Mouse (Mus musculus) MEL (cell line): Measurements from ENCODE around the gene Derl3. TPM values are rescaled to one million over a fixed set of nuclear protein-coding genes. Genes with fewer than 3 reads are reported as not detected.

Experiments
- DNase-seq: peaks from one replicate; pipeline ENCODE4 v3.0.0; 2011; ENCODE audit warnings: low read depth, low spot score
- H3K27ac ChIP-seq: 2 replicates; pipeline ENCODE4 v1.5.1; 2012; ENCODE audit warnings: low read depth, mild to moderate bottlenecking, control low read depth, low read length, moderate library complexity; ENCODE audit not compliant: control insufficient read depth
- H3K27me3 ChIP-seq, 2 experiments: fragments of 150-350 bp in 1 of 2; sonication (generic) in 1 of 2; 2 replicates each; pipeline ENCODE4 v1.6.1; 2012; ENCODE audit warnings: low read length in 2 of 2, mild to moderate bottlenecking in 2 of 2, improper control_type of control experiment in 1 of 2, moderate library complexity in 1 of 2; ENCODE audit not compliant: insufficient read depth in 2 of 2, control insufficient read depth in 1 of 2
- H3K36me3 ChIP-seq, 2 experiments: 2 replicates each; pipeline ENCODE4 v1.6.1; 2012 to 2014; ENCODE audit warnings: low read length in 2 of 2, improper control_type of control experiment in 1 of 2, inconsistent platforms in 1 of 2, mild to moderate bottlenecking in 1 of 2; ENCODE audit not compliant: insufficient read depth in 2 of 2, control insufficient read depth in 1 of 2
- H3K4me1 ChIP-seq, 2 experiments: fragments of 150-350 bp in 1 of 2; sonication (generic) in 1 of 2; 2 replicates each; pipeline ENCODE4 v1.6.1; 2012; ENCODE audit warnings: low read length in 2 of 2, improper control_type of control experiment in 1 of 2, mild to moderate bottlenecking in 1 of 2; ENCODE audit not compliant: insufficient read depth in 2 of 2, control insufficient read depth in 1 of 2
- H3K4me3 ChIP-seq, 2 experiments: fragments of 150-350 bp in 1 of 2; sonication (generic) in 1 of 2; 2 replicates each; pipeline ENCODE4 v1.5.1; 2012; ENCODE audit warnings: low read depth in 2 of 2, low read length in 2 of 2, mild to moderate bottlenecking in 2 of 2, moderate library complexity in 2 of 2, control low read depth in 1 of 2, improper control_type of control experiment in 1 of 2; ENCODE audit not compliant: control insufficient read depth in 1 of 2, insufficient read depth in 1 of 2
- H3K79me2 ChIP-seq: 2 replicates; pipeline ENCODE4 v1.6.1; 2012; ENCODE audit warnings: mild to moderate bottlenecking, low read length, moderate library complexity; ENCODE audit not compliant: control insufficient read depth, poor library complexity, insufficient read depth
- H3K9ac ChIP-seq: 2 replicates; pipeline ENCODE4 v1.6.1; 2012; ENCODE audit warnings: low read depth, mild to moderate bottlenecking, control low read depth, low read length, moderate library complexity; ENCODE audit not compliant: control insufficient read depth, poor library complexity, severe bottlenecking
- H3K9me3 ChIP-seq: fragments of 150-350 bp; sonication (generic); replicated peaks from 2 replicates; pipeline ENCODE4 v1.6.1; 2012; ENCODE audit warnings: mild to moderate bottlenecking, low read length, improper control_type of control experiment, moderate library complexity; ENCODE audit not compliant: insufficient read depth
- BHLHE40 ChIP-seq: IDR thresholded peaks from 2 replicates; pipeline ENCODE4 v1.6.1; 2012; ENCODE audit warnings: low read depth, mild to moderate bottlenecking, inconsistent platforms, low read length, improper control_type of control experiment, borderline replicate concordance
- CTCF ChIP-seq, 3 experiments: IDR thresholded peaks in 2 of 3; conservative IDR thresholded peaks in 1 of 3; 2 replicates each; pipeline ENCODE4 v1.5.1; 2011 to 2012; ENCODE audit warnings: low read length in 3 of 3, low read depth in 2 of 3, mild to moderate bottlenecking in 2 of 3, improper control_type of control experiment in 1 of 3, inconsistent platforms in 1 of 3, mixed read lengths in 1 of 3, moderate library complexity in 1 of 3; ENCODE audit not compliant: control insufficient read depth in 1 of 3, insufficient read depth in 1 of 3, poor library complexity in 1 of 3, severe bottlenecking in 1 of 3
- E2F4 ChIP-seq: IDR thresholded peaks from 2 replicates; pipeline ENCODE4 v1.6.1; 2011; ENCODE audit warnings: low read depth, low read length, improper control_type of control experiment, borderline replicate concordance
- GABPA ChIP-seq: IDR thresholded peaks from 2 replicates; pipeline ENCODE4 v1.6.1; 2012; ENCODE audit warnings: low read depth, mild to moderate bottlenecking, inconsistent platforms, low read length, improper control_type of control experiment, moderate library complexity
- GATA1 ChIP-seq: IDR thresholded peaks from 2 replicates; pipeline ENCODE4 v1.6.1; 2011; ENCODE audit warnings: low read depth, low read length, improper control_type of control experiment
- JUND ChIP-seq: IDR thresholded peaks from 2 replicates; pipeline ENCODE4 v1.6.1; 2011; ENCODE audit warnings: low read depth, mild to moderate bottlenecking, improper control_type of control experiment, low read length
- MAZ ChIP-seq: IDR thresholded peaks from 2 replicates; pipeline ENCODE4 v1.6.1; 2012; ENCODE audit warnings: low read depth, mild to moderate bottlenecking, inconsistent platforms, low read length, improper control_type of control experiment
- POLR2AphosphoS5 ChIP-seq: IDR thresholded peaks from 2 replicates; pipeline ENCODE4 v1.6.1; 2012; ENCODE audit warnings: low read depth, borderline replicate concordance, mild to moderate bottlenecking, inconsistent platforms, low read length, moderate library complexity, mixed read lengths
- RAD21 ChIP-seq: IDR thresholded peaks from 2 replicates; pipeline ENCODE4 v1.6.1; 2011; ENCODE audit warnings: mild to moderate bottlenecking, low read depth, low read length, improper control_type of control experiment
- SMC3 ChIP-seq: IDR thresholded peaks from 2 replicates; pipeline ENCODE4 v1.6.1; 2011; ENCODE audit warnings: low read depth, low read length, improper control_type of control experiment
- TBP ChIP-seq: IDR thresholded peaks from 2 replicates; pipeline ENCODE4 v1.8.0; 2011; ENCODE audit warnings: low read depth, low read length, improper control_type of control experiment
- UBTF ChIP-seq: IDR thresholded peaks from 2 replicates; pipeline ENCODE4 v1.6.1; 2012; ENCODE audit warnings: low read depth, mild to moderate bottlenecking, inconsistent platforms, low read length, improper control_type of control experiment, moderate library complexity, borderline replicate concordance; ENCODE audit not compliant: insufficient read depth
- USF2 ChIP-seq, 2 experiments: IDR thresholded peaks; 2 replicates each; pipeline ENCODE4 v1.6.1; 2011 to 2012; ENCODE audit warnings: improper control_type of control experiment in 2 of 2, low read length in 2 of 2, borderline replicate concordance in 1 of 2, inconsistent platforms in 1 of 2, low read depth in 1 of 2, mild to moderate bottlenecking in 1 of 2; ENCODE audit not compliant: insufficient read depth in 1 of 2
- ZKSCAN1 ChIP-seq: IDR thresholded peaks from 2 replicates; pipeline ENCODE4 v1.6.1; 2012; ENCODE audit warnings: low read depth, mild to moderate bottlenecking, inconsistent platforms, low read length, improper control_type of control experiment, moderate library complexity
- ZMIZ1 ChIP-seq: IDR thresholded peaks from 2 replicates; pipeline ENCODE4 v1.6.1; 2012; ENCODE audit warnings: low read depth, mild to moderate bottlenecking, inconsistent platforms, low read length, improper control_type of control experiment, moderate library complexity
- polyA plus RNA-seq, 2 experiments: library from polyadenylated mRNA; stranded (reverse) in 1 of 2; unstranded in 1 of 2; fragments of >175 nt in 1 of 2; fragments of >200 nt in 1 of 2; gene quantifications; 2 replicates each; pipeline versions ENCODE4 v1.2.1 to v1.2.4; 2012; ENCODE audit warnings: low replicate concordance in 2 of 2, low read depth in 1 of 2; ENCODE audit not compliant: insufficient read length in 2 of 2, insufficient read depth in 1 of 2, missing spikeins in 1 of 2
- total RNA-seq: library from RNA; depleted of rRNA; stranded (reverse); fragments of 300-350 nt; gene quantifications from 2 replicates; pipeline ENCODE4 v1.2.3, GENCODE M21; 2012

Gene Derl3
- total and polyA plus RNA-seq, 3 experiments, result 0.69 to 1.5 TPM; not detected in 1

- Histone ChIP-seq H3K79me2 (no peaks in the 10 kb centered on the region), H3K27ac (no peak overlapping the region), H3K9me3 (no peaks in the 10 kb centered on the region), H3K9ac (no peak overlapping the region), H3K36me3 (peaks cover 0 to 9% of the 10 kb centered on the region in 2 experiments; a peak in 2 of 4 replicates), H3K27me3 (no peaks in the 10 kb centered on the region)
- TF ChIP-seq RAD21, result peak; percentile 30
- TF ChIP-seq GATA1, result peak; percentile 55; the same call in 1 of the 2 replicates
- no peak for TF ChIP-seq JUND
- TF ChIP-seq E2F4, result no peak
- TF ChIP-seq UBTF, result no peak
- TF ChIP-seq ZMIZ1, result no peak
- TF ChIP-seq USF2 (IDR thresholded peaks at IDR 0.05; ENCODE audit: borderline replicate concordance in 1 of 2, insufficient read depth in 1 of 2, low read depth in 1 of 2, low read length in 2 of 2), result no peak
- no peak for TF ChIP-seq POLR2AphosphoS5
- no peak for TF ChIP-seq ZKSCAN1
- no peak for TF ChIP-seq BHLHE40
- peak; percentile 60 for TF ChIP-seq SMC3
- TF ChIP-seq CTCF (IDR thresholded peaks at IDR 0.05 in 2 of 3, conservative IDR thresholded peaks at IDR 0.05 in 1 of 3; ENCODE audit: control insufficient read depth in 1 of 3, insufficient read depth in 1 of 3, low read depth in 2 of 3, low read length in 3 of 3, poor library complexity in 1 of 3, severe bottlenecking in 1 of 3), result peak; percentile 65 to 77 (median 66)
- TF ChIP-seq TBP, result no peak
- TF ChIP-seq, all 39 proteins: peak for 4
- peak; percentile 43 for DNase-seq
- H3K4me1 ChIP-seq, result no peaks in the 10 kb centered on the region
- H3K4me3 ChIP-seq, result no peak overlapping the region
These were observed 4.2 kb downstream of the Derl3 start for GRCm38 (mm10) chr10:75897373-75897772.

DNA sequence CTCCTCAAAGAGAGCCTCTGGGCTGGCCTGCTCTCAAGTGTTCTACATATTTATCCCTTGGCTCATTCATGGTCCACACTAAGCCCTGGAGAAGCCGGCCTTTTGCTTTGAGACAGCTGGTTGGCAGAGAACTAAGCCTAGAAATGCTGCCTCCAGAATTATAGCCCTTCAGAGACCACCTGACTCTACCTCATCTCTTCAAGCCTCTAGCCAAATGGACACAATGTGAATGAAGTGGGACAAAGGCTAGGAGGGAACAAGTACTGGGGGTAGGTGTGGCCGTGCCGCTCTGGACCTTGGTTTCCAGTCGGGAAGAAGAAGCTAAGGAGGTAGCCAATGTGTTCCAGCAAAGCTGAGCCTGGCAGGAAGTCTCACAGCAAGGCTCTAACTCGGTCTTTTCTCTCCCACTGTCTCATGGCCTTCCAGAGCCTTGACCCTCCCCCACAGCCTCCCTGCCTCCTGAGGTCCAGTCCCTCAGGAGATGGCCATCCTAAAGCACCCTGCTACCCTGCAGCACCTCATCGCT lies 4.9 kb downstream of the Derl3 start:
- H3K9me3 ChIP-seq, result no peaks in the 10 kb centered on the region
- peaks cover 0 to 12% of the 10 kb centered on the region in 2 experiments; a peak in 2 of 4 replicates for H3K36me3 ChIP-seq
- no peak for DNase-seq
- no peaks in the 10 kb centered on the region for H3K79me2 ChIP-seq
- no peak overlapping the region for H3K9ac ChIP-seq
- no peak overlapping the region for H3K27ac ChIP-seq
- TF ChIP-seq ZMIZ1 (no peak), GABPA (no peak), MAZ (no peak)
- TF ChIP-seq, all 39 proteins: peak for 0
- Histone ChIP-seq H3K27me3 (no peaks in the 10 kb centered on the region), H3K4me3 (no peak overlapping the region), H3K4me1 (no peaks in the 10 kb centered on the region)
